Mouse (Mus musculus) MEL-GATA-1-ER (cell line): ENCODE data around the gene Tom1l2.

Experiments used
- DNase-seq: peaks from one replicate; pipeline ENCODE4 v3.0.0-alpha.2; 2012; ENCODE audit warnings: low read depth; ENCODE audit errors: extremely low read depth

The Tom1l2 gene

DNA sequence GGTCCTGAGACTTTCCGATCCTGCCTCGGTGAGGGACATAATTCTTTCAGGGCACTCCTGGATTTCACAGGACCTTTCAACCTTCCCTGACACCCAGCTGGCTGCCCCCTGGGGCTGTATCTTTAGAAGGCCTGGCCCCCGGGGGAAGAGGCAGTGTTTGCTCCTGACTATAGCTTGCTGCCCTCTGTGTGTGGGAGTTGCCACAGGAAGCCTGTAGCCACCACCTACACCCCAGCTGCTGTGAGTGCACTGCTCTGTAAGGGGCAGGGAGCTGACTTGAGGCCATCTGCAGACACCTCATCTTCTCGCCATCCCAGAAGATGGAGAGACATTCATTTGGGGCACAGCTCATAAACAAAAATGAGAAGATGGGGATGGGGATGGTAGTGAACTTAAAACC lies 120.8 kb downstream of the Tom1l2 start:
- no peak for DNase-seq

GRCm38 (mm10) chr11:60231326-60231725 lies 121.4 kb downstream of the Tom1l2 start:
- DNase-seq: no peak

- DNase-seq: no peak
Measured at GRCm38 (mm10) chr11:60230512-60230911, 122.2 kb downstream of the Tom1l2 start.

DNA sequence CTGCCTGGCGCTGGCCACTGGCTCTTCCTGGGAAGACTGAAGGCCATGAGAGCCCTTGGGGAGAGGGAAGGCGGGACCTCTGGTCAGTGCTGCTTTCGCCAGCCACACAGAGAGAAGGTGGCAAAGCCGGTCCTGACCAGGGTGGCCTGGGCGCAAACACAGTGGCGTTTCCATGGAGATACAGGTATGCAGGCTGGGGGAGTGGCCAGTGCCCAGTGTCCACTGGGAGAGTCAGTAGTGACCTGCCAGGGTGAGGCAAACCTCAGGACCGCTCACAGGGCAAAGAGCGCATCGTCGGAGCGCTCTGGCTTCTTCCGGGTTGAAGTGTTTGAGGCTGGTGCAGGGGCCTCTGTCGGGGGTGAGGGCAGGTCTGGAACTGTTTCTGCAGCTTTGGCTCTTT lies 122.9 kb downstream of the Tom1l2 start:
- DNase-seq: no peak

DNA sequence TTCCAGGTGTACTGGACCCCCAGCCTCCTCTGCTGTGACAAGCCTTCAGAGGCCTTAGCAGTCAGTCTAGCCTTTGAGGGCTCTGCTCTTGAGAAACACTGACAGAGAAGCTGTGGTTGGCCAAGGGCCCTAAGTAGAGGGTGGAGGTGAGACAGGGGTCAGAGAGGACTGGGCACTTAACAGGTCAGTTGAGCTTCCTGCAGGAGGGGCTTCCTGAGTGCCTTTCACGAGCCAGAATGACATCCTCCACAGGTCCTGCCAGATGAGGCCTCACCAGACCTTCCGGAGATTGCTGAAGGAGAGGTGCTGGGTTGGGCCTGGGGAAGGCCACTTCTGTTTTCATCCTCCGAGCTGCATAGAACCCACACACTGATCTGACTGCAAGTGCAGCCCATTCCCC lies 124.2 kb downstream of the Tom1l2 start:
- no peak for DNase-seq

GRCm38 (mm10) chr11:60225874-60226273 lies 126.8 kb downstream of the Tom1l2 start:
- no peak for DNase-seq

DNA sequence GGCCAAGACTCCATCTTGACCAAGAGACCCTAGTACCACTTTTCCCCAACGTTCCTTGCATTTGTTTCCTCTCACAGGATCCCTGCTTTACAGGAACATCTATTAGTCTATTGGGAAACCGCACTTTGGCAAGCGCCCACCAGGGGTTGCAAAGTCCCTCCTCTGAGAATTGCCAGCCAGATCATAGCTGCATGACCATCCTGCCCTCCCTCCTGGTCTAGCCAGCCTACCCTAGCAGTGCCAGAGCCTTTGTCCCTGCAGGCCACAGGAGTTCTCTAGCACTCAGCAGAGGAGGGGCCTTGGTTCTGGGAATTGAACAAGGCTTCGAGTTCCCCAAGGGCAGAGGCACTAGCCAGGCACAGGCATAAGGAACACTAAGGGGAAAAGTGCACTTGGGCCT lies 128.0 kb downstream of the Tom1l2 start:
- no peak for DNase-seq

GRCm38 (mm10) chr11:60222469-60223236 lies 130.1 kb downstream of the Tom1l2 start, which contains the start of gene Srebf1:
Srebf1 (minus strand) TSS chr11:60222581.
- peak; percentile 49 for DNase-seq

GRCm38 (mm10) chr11:60222085-60222468 lies 130.6 kb downstream of the Tom1l2 start:
- DNase-seq: no peak

DNA sequence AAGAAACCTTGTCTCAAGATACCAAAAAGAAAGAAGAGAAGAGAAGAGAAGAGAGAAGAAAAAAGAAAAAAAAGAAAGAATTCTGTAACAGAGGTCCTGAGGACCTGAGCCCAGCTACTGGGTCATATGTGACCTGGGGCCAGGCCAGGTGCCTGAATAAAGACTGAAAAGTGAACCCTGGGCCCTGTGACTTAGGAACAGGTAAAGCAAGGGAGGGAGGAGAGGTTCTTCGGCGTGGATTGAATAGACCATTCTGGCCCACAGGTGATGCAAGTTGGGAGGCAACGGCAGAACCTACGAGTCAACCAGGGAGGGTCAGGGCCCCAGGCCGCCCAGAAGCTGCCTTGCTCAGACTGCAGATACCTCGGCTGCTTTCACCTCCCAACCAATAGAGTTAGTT lies 131.3 kb downstream of the Tom1l2 start:
- no peak for DNase-seq

- peak; percentile 57 for DNase-seq
Measured at GRCm38 (mm10) chr11:60220291-60220804, 132.4 kb downstream of the Tom1l2 start.

GRCm38 (mm10) chr11:60219609-60220008 lies 133.1 kb downstream of the Tom1l2 start:
- DNase-seq: no peak

DNA sequence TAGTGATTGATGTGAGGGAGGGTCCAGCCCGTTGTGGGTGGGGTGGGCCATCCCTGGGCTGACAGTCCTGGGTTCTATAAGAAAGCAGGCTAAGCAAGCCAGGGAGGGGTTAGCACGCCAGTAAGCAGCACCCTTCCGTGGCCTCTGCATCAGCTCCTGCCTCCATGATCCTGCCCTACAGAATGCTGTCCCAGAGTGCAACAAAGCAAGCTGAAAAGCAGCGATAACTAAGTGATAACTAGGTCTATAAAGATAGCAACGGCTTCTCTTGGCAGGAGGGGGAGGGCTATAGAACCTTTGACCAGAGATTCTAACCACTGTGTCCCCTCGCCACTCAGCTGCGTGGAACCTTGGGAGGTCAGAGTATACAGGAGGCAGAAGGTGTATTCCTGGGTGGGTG lies 135.2 kb downstream of the Tom1l2 start:
- no peak for DNase-seq

GRCm38 (mm10) chr11:60216671-60217070 lies 136.0 kb downstream of the Tom1l2 start:
- DNase-seq: no peak

DNA sequence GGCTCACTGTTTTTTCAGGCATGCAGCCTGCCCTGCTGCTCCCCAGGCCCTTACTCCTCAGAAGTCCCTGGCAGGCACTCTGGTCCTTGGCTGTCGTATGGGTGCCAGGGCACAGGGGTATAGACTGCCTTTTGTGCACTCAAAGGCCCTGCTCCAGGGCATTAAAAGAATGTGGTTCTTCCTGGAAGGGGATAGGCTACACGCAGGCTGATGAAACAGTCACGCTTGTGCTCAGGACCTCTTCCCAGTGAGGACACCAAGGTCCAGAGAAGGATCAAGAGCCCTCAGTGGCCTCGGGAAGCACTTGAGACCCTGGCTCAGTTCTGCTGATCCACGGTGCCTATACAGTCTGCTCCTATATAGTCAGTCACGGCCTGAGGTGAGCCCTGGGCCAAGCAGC lies 139.4 kb downstream of the Tom1l2 start:
- no peak for DNase-seq

- DNase-seq: no peak
Measured at GRCm38 (mm10) chr11:60211761-60212160, 140.9 kb downstream of the Tom1l2 start.

- no peak for DNase-seq
Measured at GRCm38 (mm10) chr11:60211152-60211551, 141.6 kb downstream of the Tom1l2 start.

DNA sequence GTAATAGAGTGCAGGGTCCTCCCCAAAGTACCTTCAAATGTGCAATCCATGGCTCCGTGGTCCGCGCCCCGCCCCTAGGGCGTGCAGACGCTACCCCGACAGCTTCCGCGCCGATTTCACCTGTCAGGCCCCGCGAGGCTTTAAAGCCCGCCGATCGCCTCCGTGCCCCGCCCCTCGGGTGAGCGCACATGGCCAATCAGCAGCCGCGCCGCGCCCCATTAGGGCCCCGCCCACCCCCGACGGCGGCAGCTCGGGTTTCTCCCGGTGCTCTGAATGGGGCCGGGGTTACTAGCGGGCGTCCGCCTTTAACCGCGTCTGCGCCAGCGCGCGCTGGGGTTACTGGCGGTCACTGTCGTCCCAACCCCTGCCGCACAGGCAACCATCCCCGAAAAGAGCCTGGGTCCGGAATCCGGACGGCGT lies 142.4 kb downstream of the Tom1l2 start:
- peak; percentile 83 for DNase-seq

GRCm38 (mm10) chr11:60209933-60210249 lies 142.8 kb downstream of the Tom1l2 start:
- DNase-seq: no peak

- no peak for DNase-seq
Measured at GRCm38 (mm10) chr11:60209217-60209932, 143.3 kb downstream of the Tom1l2 start.

DNA sequence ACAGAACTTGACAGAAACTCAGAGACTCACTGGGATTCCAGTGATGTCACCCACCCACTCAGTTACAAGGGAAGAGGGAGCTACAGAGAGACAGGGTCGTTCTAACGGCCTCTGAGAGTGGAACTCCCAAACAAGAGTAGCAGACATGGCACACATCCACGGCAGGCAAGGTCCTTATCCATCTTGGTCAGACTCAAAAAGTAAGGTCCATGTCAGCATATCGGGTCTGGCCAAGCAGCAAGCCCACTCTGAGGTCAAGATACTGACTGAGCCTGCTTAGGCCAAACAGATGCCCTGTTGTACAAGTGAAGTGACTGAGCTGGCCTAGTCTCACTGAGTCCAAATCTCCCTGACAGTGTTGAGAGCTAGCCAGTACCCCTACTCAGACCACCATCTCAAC lies 144.0 kb downstream of the Tom1l2 start:
- no peak for DNase-seq

DNA sequence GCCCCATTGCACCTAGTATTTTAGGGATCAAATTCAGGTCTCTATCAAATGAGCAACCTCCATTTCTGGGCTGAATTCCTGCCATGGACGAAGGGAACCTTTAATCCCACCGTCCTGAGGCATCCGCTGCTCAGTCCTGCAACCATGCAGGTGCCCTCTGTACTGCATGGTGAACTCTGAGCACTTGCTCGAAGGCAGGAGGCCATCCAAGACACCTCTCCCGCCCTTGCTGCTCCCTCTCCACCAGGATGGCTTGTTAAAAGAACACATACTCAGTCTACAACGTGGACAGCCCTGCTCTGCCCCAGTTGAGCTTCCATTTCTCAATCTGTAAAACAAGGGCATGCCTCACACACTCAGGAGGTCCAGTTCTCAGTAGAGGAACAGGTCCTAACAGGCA lies 144.5 kb downstream of the Tom1l2 start:
- no peak for DNase-seq

DNA sequence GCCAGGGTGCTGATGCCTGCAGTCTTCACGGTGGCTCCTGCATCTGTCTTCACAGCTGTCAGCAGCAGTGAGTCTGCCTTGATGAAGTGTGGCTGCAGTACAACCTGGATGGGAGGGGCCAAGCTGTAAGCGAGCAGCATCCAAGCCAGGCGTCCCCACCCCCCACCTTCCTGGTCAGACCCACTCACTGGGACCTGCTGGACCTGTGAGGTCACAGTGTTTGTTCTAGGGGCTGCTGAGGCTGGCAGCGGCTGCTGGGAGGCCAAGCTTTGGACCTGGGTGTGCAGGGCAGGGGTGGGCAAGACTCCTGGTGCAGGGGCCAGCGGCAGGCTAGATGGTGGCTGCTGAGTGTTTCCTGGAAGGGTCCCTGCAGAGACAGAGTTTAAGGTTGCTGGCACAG lies 146.5 kb downstream of the Tom1l2 start:
- no peak for DNase-seq
